Mouse (Mus musculus): Measurements from ENCODE around the gene C2cd4b.

C2cd4b gene

DNA sequence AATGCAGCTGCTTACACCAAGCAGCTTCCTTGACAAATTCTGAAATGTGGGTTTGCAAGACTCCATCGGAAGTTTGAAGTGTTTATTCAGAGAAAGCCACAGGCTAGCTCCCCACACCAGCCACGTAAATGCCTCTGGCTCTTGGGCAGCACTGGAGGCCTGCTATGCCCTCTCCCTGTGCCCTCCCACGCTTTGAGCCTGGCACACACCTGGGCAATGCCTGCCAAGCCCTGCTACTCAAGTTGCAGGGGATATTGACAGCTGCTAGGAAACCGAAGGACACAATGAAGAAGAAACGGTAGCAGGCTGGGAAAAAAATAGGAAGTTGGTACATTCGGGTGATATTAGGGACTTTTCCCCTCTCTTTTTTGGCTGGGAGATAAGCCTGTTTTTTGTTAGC is 15.0 kb downstream of the C2cd4b start:
- DNase-seq: no peak

GRCm38 (mm10) chr9:67778553-67778952 is 19.3 kb downstream of the C2cd4b start:
- DNase-seq: peak in 1 of 2 experiments; percentile 14

- DNase-seq: no peak
These were observed 23.5 kb downstream of the C2cd4b start for GRCm38 (mm10) chr9:67782786-67783185.

- DNase-seq: no peak
These were observed 24.2 kb downstream of the C2cd4b start for GRCm38 (mm10) chr9:67783464-67783863.

- peak in 1 of 2 experiments; percentile 30 for DNase-seq
These were observed 24.7 kb downstream of the C2cd4b start for GRCm38 (mm10) chr9:67783925-67784324.

DNA sequence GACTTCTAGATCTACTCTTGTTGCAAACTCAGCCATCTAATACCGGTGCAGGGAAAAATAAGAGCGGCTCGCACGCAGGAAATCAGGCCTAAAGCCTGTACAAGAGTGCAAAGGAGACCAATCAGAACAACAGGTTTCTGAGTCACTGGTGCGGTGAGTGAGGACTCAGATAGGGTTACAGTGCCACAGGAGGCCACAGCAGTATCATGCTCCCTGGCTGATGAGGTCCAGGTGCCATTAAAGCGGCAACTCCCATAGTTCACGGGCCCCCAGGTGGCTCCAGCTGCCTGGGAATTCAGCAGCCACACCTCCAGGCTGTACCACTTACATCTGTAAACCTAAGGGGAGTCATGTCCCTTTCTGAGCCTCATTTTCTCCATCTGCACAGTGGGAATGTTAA is 27.1 kb downstream of the C2cd4b start:
- no peak for DNase-seq

DNA sequence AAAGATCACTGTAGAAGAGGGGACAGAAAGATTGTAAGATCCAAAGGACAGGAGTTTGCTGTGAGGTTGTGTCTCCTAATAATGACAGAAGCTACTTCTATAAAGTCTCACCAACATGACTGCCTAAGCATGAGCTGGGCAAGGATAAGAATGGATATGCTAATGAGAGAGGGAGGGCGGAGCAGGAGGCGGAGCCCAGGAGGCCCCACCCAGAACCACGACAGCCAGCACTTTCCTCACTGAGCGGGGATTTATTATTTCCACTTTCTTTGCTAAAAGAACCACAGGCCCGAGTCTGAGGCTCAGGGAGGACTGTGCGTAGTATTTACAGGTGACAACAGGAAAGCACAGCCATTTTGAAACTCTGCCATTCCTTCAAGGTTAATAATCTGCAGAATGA is 28.4 kb downstream of the C2cd4b start:
- peak in 1 of 2 experiments; percentile 21 for DNase-seq

DNA sequence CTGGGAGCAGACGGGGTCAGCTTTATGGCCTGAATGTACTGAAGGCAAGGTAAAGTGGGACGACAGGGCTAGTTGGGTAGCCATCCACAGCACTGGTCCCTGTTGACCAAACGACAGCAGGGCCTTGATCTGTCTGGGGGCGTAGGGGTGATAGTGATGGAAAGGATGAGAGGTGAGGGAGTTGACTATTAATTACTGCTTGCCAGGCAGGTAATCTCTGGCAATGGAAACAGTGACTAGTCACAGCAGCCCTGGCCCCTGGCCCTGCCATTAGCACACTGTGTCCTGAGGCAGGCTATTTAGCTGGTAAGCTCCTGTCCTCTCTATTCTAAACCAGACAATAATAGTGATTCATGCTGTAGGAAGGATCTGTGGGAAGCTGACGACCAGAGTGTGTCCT is 33.2 kb downstream of the C2cd4b start:
- no peak for DNase-seq

DNA sequence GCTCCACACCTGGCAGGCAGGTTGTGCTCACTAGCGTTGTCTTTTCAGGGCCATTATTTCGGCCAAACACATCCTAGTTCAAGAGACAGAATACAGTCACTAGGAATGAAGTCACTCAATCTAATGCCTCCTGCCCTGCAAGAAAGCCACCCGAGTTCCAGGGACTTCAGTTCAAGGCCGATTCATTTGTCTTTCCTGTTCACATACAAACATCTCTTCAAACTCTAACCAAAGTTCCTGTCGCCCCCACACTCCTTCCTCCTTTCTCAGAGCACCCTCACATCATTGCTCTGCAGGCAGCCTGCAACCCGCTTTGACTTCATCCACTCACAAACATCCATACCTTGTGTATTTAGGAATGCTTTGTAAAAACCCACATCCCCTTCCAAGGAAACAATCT is 34.3 kb downstream of the C2cd4b start:
- DNase-seq: no peak

- DNase-seq: no peak
These were observed 35.0 kb downstream of the C2cd4b start for GRCm38 (mm10) chr9:67794216-67794615.

- no peak for DNase-seq
These were observed 35.4 kb downstream of the C2cd4b start for GRCm38 (mm10) chr9:67794668-67795067.

- no peak for DNase-seq
These were observed 36.0 kb downstream of the C2cd4b start for GRCm38 (mm10) chr9:67795205-67795675.

- DNase-seq: no peak
These were observed 40.0 kb downstream of the C2cd4b start for GRCm38 (mm10) chr9:67799078-67799819.

DNA sequence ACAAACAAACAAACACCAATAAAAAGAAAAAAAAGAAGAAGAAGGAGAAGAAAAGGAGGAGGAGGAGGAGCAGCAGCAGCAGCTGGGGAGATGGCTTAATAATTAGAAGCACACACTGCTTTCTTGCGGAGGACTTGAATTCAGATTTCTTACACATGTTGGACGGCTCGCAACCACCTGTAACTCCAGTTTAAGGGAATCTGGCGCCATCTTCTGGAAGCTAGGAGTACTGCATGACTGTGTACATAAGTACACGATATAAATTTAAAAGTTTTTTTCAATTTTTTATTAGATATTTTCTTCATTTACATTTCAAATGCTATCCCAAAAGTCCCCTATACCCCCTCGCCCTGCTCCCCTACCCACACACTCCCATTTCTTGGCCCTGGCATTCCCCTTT is 43.0 kb downstream of the C2cd4b start:
- peak; percentile 49 to 83 for DNase-seq

DNA sequence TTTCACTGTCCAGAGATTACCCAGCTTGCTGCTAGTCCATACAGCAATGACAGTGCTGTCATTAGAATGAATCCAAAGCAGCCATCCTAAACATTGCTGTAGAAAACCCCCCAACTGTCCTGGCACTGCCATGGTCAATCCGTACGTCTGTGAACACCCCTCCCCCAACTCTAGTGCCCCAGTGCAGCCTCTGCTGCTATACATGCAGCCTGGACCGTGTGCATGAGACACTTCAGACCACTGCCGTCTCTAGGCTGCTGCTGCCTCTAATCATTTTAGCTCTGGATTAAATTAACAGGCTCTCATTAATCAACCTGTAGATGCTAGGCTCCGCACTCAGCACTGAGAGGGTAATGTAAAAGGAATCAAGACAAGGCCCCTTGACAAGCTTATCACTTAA is 47.8 kb downstream of the C2cd4b start:
- DNase-seq: no peak

GRCm38 (mm10) chr9:67810527-67810926 is 51.3 kb downstream of the C2cd4b start:
- peak in 1 of 2 experiments; percentile 6 for DNase-seq
